Comparison of ENCODE assay signal across 15 mouse cellular contexts in the genomic region with DNA sequence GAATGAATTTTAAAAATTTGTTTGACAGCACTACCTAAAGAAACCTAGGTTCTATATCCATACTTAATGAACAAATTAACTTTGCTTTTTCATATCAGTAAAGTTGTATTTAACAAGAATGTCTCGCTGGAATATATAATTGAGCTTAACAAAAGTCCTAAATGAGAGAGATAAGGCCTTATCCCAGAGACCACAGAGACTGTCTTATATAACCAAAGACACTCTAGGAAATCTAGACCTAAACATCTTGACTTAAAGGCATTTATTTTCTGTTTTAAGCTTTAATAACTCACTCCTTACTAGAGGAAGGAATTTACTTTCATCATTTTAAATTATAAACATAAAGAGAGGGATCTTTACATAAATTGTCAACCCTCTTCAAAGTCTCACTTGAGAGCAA.
"Had no signal": no experiment of that assay in that cellular context is flagged by ENCODE, and none has a peak within 500 bp of the region (broad histone marks: within the 10 kb centered on the region; RNA-seq: fewer than 3 reads in every experiment).

No protein-coding gene starts in this region.

- DNase-seq: retina, postnatal 1 day; right cerebral cortex, adult 18-20 months; right cerebral cortex, postnatal 14 days; right cerebral cortex, postnatal 25 days; right cerebral cortex, postnatal 4 days; spleen, adult 18-20 months; thymus, adult 18-20 months; thymus, adult 2 months; thymus, postnatal 14 days; thymus, postnatal 25 days; thymus, postnatal 36 days; thymus, postnatal 4 days had no signal

- H3K4me3 ChIP-seq: neural tube, embryonic 15.5 days; stomach, embryonic 15.5 days had no signal

- H3K4me2 ChIP-seq: neural tube, embryonic 15.5 days; stomach, embryonic 15.5 days had no signal

- H3K36me3 ChIP-seq: neural tube, embryonic 15.5 days; stomach, embryonic 15.5 days had no signal

- H3K9ac ChIP-seq: neural tube, embryonic 15.5 days; stomach, embryonic 15.5 days had no signal

- H3K27ac ChIP-seq: neural tube, embryonic 15.5 days; stomach, embryonic 15.5 days; stomach, postnatal 0 days had no signal

- H3K4me1 ChIP-seq: neural tube, embryonic 15.5 days; stomach, embryonic 15.5 days had no signal

- H3K9me3 ChIP-seq: neural tube, embryonic 15.5 days; stomach, embryonic 15.5 days had no signal

- H3K27me3 ChIP-seq: neural tube, embryonic 15.5 days; stomach, embryonic 15.5 days had no signal
